Mouse (Mus musculus) intestine, embryonic 16.5 days (tissue): ENCODE data around the gene Lrg1. TPM values are rescaled to one million over a fixed set of nuclear protein-coding genes. Genes with fewer than 3 reads are reported as not detected.
A peak's percentile ranks its signal among the peaks of the same experiment; 100 is the strongest.

Experiments
- ATAC-seq: fragments of 200-750 bp; cut with Nextera tagmentation; 2 replicates; pipeline ENCODE4 v1.8.0; 2017; ENCODE audit warnings: moderate TSS enrichment, moderate library complexity
- H3K27ac ChIP-seq: fragments of 300-500 bp; sonication (generic); 2 replicates; pipeline ENCODE4 v1.5.1; 2014; ENCODE audit warnings: mild to moderate bottlenecking, low read length
- H3K27me3 ChIP-seq: fragments of 300-500 bp; sonication (generic); replicated peaks from 2 replicates; pipeline ENCODE4 v1.6.1; 2014; ENCODE audit warnings: low read length, control low read depth, mixed read lengths; ENCODE audit not compliant: control insufficient read depth, insufficient read depth
- H3K36me3 ChIP-seq: fragments of 300-500 bp; sonication (generic); 2 replicates; pipeline ENCODE4 v1.6.1; 2014; ENCODE audit warnings: low read length, control low read depth; ENCODE audit not compliant: control insufficient read depth, insufficient read depth
- H3K4me1 ChIP-seq: fragments of 300-500 bp; sonication (generic); 2 replicates; pipeline ENCODE4 v1.6.1; 2014; ENCODE audit warnings: low read length, control low read depth, mixed read lengths; ENCODE audit not compliant: control insufficient read depth, insufficient read depth
- H3K4me2 ChIP-seq: fragments of 300-500 bp; sonication (generic); 2 replicates; pipeline ENCODE4 v1.6.1; 2014; ENCODE audit warnings: low read depth, low read length, control low read depth
- H3K4me3 ChIP-seq: fragments of 300-500 bp; sonication (generic); 2 replicates; pipeline ENCODE4 v1.5.1; 2014; ENCODE audit warnings: mild to moderate bottlenecking, low read length
- H3K9ac ChIP-seq: fragments of 300-500 bp; sonication (generic); 2 replicates; pipeline ENCODE4 v1.6.1; 2014; ENCODE audit warnings: low read depth, low read length
- H3K9me3 ChIP-seq: fragments of 300-500 bp; sonication (generic); 2 replicates; pipeline ENCODE4 v1.6.1; 2016; ENCODE audit warnings: low read length, control low read depth; ENCODE audit not compliant: control insufficient read depth
- WGBS: fragments of 180-500 bp; shearing (Covaris S2); extraction: QIAGEN DNeasy Blood & Tissue Kit; methylation state at CpG from one replicate; pipeline ENCODE4 v1.1.7; 2014; 5-methylcytosine and 5-hydroxymethylcytosine counted together
- polyA plus RNA-seq: library from polyadenylated mRNA; unstranded; fragments of >200 nt; fragmentation: Nextera tagmentation; extraction: Ambion mirVana; gene quantifications from 2 replicates; pipeline ENCODE4 v1.2.1, GENCODE M21; 2015

Lrg1 gene
- 0.47 and 0.57 TPM in 2 replicates for polyA plus RNA-seq

DNA sequence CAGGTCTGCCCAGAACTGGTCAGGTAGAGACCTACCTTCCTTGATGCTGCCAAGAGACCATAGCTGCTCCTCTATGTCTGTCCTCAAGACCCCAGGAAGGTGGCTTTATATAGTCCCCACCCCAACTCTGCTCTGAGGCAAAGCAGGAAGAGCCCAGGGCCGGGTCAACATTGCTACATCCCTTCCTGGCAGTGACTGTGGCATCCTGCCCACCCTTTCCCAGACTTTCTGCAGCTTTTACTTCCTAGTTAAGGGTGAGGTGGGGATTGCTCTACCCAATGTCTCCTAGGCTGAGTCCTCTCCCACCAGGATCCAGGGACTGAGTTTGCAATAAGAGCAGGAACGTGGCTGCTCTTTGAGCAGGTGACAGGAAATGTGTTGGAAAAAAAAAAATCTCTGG lies at the start of gene Lrg1:
Gene Lrg1 (minus strand): TSS at position 176 of the 400 bp plus-strand sequence.
- no peak for ATAC-seq
- Histone ChIP-seq H3K4me3 (no peak within 1 kb of the TSS), H3K4me1 (peaks cover 23% of the 10 kb centered on the region), H3K9me3 (peaks cover 12% of the 10 kb centered on the region), H3K9ac (no peak within 1 kb of the TSS), H3K27me3 (peaks cover 53% of the 10 kb centered on the region), H3K27ac (no peak within 1 kb of the TSS), H3K4me2 (no peak within 1 kb of the TSS), H3K36me3 (no peaks in the 10 kb centered on the region; the same call in 1 of the 2 replicates)
- WGBS: 64% methylated on average over 2 of the region's 2 CpGs

DNA sequence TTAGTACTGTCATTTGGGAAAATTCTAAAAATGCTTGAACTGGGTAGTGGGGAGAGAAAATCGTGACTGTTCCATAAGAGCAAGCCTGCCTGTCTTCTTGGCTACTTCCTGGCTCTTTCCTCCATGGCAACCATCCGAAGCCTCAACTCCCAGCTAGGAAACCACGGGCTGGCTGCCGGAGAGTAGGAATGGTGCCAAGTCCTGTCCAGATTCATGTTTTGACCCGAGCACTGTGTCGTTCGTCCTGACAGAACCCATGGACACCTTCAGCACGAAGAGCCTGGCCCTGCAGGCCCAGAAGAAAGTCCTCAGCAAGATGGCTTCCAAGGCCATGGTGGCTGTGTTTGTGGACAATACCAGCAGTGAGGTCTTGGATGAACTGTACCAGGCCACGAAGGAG lies 49.7 kb upstream of the Lrg1 start:
- 77% methylated on average over 9 of the region's 9 CpGs for WGBS
- Histone ChIP-seq H3K4me3 (no peak overlapping the region), H3K4me1 (no peaks in the 10 kb centered on the region), H3K9ac (no peak overlapping the region), H3K4me2 (no peak overlapping the region), H3K27ac (no peak overlapping the region), H3K36me3 (no peaks in the 10 kb centered on the region), H3K9me3 (no peaks in the 10 kb centered on the region), H3K27me3 (no peaks in the 10 kb centered on the region)
- ATAC-seq: no peak

DNA sequence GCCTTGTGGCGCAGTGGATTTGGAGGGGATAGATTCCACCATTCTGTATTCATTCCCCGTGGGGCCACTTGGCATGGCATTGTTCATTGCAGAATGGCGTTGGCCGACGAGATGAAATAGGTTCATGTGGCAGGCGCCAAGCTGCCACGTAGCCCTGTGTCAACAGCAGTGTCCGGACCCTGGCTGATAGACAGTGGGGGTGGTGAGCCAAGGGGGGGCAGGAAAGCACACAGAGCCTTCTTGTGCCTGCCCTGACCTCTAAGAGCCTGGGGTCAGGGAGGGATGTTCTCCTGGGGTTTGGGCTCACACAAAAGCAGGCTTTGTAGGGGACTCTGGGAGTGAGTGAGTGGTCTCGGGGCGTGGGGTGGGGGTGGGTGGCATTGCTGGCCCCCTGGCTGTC lies 48.8 kb upstream of the Lrg1 start:
- Histone ChIP-seq H3K27ac (no peak overlapping the region), H3K4me3 (no peak overlapping the region), H3K9me3 (no peaks in the 10 kb centered on the region), H3K9ac (no peak overlapping the region), H3K4me2 (no peak overlapping the region), H3K4me1 (peaks cover 1% of the 10 kb centered on the region), H3K36me3 (no peaks in the 10 kb centered on the region), H3K27me3 (no peaks in the 10 kb centered on the region)
- WGBS: 62% methylated on average over 10 of the region's 10 CpGs
- ATAC-seq: no peak

DNA sequence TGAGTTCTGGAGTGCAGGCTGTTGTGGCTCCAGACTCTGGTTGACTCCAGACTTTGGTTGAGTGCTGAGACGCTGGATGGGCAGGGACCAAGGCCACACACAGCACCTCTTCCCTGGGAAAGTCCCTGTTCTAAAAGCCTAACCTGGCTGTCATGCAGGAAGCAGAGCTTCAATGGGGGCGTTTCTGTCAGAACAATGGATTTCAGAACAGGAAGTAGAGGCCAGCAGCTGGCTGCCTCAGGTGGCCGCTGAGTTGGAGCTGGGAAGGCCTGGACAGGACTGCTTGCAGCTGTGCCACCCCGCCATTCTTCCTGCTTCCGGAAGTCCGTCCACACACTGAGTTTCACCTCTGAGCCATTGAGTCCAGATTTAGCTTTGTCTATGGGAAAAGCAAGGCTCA lies 48.0 kb upstream of the Lrg1 start:
- Histone ChIP-seq H3K4me1 (peaks cover 5% of the 10 kb centered on the region), H3K27me3 (no peaks in the 10 kb centered on the region), H3K4me2 (no peak overlapping the region), H3K27ac (no peak overlapping the region; the same call in 1 of the 2 replicates), H3K4me3 (no peak overlapping the region), H3K9me3 (no peaks in the 10 kb centered on the region), H3K9ac (no peak overlapping the region), H3K36me3 (no peaks in the 10 kb centered on the region)
- peak; percentile 41 for ATAC-seq
- 63% methylated on average over 6 of the region's 6 CpGs for WGBS

DNA sequence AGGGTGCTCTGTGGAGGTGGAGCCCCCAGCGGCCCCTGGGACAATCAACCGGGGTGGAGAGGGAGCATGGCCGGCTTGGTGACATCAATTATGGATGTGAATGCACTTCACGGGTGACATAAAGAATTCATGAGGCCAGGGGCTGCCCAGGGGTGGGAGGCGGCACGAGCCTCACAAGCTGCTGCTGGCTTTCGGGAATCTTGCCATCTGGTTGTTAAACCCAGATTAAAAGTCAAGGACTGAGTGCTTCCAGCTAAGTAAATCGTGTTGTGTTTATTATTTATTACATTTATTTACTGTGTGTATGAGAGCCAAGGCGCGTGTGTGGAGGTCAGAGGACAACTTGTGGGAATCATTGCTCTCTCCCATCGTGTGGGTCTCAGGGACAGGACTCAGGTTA lies 43.9 kb upstream of the Lrg1 start:
- Histone ChIP-seq H3K9ac (peak overlapping the region; percentile 38; the same call in 1 of the 2 replicates), H3K27me3 (no peaks in the 10 kb centered on the region), H3K36me3 (no peaks in the 10 kb centered on the region), H3K4me3 (no peak overlapping the region), H3K9me3 (no peaks in the 10 kb centered on the region), H3K4me2 (no peak overlapping the region), H3K27ac (no peak overlapping the region), H3K4me1 (peaks cover 24% of the 10 kb centered on the region)
- no peak for ATAC-seq
- 51% methylated on average over 11 of the region's 11 CpGs for WGBS

DNA sequence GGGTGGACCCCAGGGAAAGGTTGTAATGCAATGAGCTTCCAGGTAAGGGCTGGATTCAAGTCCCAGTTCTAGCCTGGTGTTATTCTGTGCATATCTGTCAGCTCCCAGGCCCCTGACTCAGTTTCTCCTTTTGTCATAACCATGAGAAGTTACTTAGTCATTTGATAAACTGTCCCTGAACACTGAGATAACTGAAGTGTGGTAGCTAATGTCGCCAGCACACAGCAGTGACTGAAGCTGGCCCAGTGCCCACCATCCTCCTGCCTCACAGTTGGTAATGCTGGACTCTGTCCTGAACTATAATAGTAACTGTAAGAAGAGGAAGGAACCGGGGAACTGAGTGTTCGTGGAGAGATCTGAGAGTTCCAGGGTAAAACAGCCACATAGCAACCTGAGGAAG lies 42.7 kb upstream of the Lrg1 start:
- H3K9ac ChIP-seq: no peak overlapping the region
- no peak overlapping the region for H3K4me3 ChIP-seq
- WGBS: 64% methylated on average over 3 of the region's 3 CpGs
- H3K27ac ChIP-seq: no peak overlapping the region
- ATAC-seq: no peak
- H3K4me1 ChIP-seq: peaks cover 24% of the 10 kb centered on the region
- H3K9me3 ChIP-seq: no peaks in the 10 kb centered on the region
- no peak overlapping the region for H3K4me2 ChIP-seq
- H3K27me3 ChIP-seq: no peaks in the 10 kb centered on the region
- H3K36me3 ChIP-seq: no peaks in the 10 kb centered on the region

GRCm38 (mm10) chr17:56163523-56164102 lies 41.8 kb upstream of the Lrg1 start:
- H3K4me3 ChIP-seq: 0 out of 2 replicates have a peak overlapping the region, but pooled peaks have one; percentile 17
- H3K4me1 ChIP-seq: peaks cover 24% of the 10 kb centered on the region
- H3K27ac ChIP-seq: peak overlapping the region; percentile 1
- H3K36me3 ChIP-seq: no peaks in the 10 kb centered on the region
- no peaks in the 10 kb centered on the region for H3K9me3 ChIP-seq
- peak; percentile 56 for ATAC-seq
- H3K9ac ChIP-seq: peak overlapping the region; percentile 61; the same call in 1 of the 2 replicates
- no peaks in the 10 kb centered on the region for H3K27me3 ChIP-seq
- peak overlapping the region; percentile 82 for H3K4me2 ChIP-seq
- 55% methylated on average over 6 of the region's 6 CpGs for WGBS

DNA sequence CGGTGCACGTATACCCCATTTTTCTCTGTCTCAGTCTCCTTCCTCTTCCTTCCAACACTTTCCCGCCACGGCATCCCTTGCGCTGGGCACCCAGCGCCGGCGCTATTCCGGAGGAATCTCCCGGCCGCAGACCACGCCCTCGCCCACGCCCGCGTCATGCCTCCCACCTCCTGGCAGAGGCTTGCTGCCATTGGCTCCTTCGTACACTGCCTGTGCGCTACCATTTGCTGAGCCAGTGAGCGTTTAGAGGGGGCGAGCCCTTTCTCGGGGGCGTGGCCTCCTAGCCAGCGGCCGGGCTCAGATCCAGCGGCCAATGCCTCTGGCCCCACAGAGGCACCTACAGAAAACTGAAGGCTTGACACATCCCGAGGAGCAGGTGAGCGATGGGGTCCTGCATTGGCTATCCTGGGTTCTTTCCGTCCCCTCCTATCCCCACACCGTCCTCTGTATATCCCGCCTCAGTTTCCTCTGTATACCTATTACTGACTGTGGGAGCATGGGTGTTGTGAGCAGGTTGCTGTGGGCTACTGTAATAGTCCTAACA lies 40.5 kb upstream of the Lrg1 start, which contains the start of gene Tnfaip8l1:
Gene Tnfaip8l1 (plus strand): TSS at position 247 of the 544 bp plus-strand sequence.
- Histone ChIP-seq H3K27me3 (peaks cover 9% of the 10 kb centered on the region; the same call in 1 of the 2 replicates), H3K27ac (peak within 1 kb of the TSS; percentile 40), H3K4me3 (peak within 1 kb of the TSS; percentile 47), H3K4me1 (peaks cover 24% of the 10 kb centered on the region), H3K9ac (peak within 1 kb of the TSS; percentile 64), H3K36me3 (no peaks in the 10 kb centered on the region), H3K9me3 (no peaks in the 10 kb centered on the region), H3K4me2 (peak within 1 kb of the TSS; percentile 82)
- ATAC-seq: peak; percentile 97
- under 1% methylated on average over 30 of the region's 30 CpGs for WGBS

DNA sequence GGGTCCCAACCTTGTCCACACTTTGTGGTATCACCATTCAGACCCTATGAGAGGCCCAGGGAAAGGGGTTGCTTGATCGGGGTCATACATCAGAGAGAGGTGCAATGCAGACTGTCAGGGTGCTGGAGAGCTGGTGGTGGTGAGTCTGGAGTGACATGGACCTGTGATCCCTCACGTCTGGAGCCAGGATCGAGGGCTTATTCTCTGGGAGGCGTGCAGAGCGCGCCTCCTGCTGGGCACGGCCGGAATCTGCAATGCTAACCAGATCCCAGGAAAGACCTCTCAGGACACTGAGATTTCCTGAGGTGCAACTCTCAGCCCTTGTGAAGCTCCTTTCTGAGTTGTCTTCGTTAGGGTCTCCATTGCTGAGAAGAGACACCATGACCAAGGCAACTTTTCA lies 37.9 kb upstream of the Lrg1 start:
- H3K4me3 ChIP-seq: no peak overlapping the region
- no peak overlapping the region for H3K27ac ChIP-seq
- peaks cover 9% of the 10 kb centered on the region; the same call in 1 of the 2 replicates for H3K27me3 ChIP-seq
- H3K9ac ChIP-seq: 0 out of 2 replicates have a peak overlapping the region, but pooled peaks have one; percentile 7
- H3K36me3 ChIP-seq: no peaks in the 10 kb centered on the region
- WGBS: 3% methylated on average over 9 of the region's 9 CpGs
- 0 out of 2 replicates have a peak, but pooled peaks have one; percentile 10 for ATAC-seq
- H3K4me2 ChIP-seq: no peak overlapping the region
- H3K4me1 ChIP-seq: peaks cover 19% of the 10 kb centered on the region; the same call in 1 of the 2 replicates
- no peaks in the 10 kb centered on the region for H3K9me3 ChIP-seq
